Mouse (Mus musculus): ENCODE measurements around the gene Accs. TPM values are rescaled to one million over a fixed set of nuclear protein-coding genes. Genes with fewer than 3 reads are reported as not detected.

Accs gene
- polyA plus RNA-seq, 1 experiment from 2014 or later, result 8.8 TPM

DNA sequence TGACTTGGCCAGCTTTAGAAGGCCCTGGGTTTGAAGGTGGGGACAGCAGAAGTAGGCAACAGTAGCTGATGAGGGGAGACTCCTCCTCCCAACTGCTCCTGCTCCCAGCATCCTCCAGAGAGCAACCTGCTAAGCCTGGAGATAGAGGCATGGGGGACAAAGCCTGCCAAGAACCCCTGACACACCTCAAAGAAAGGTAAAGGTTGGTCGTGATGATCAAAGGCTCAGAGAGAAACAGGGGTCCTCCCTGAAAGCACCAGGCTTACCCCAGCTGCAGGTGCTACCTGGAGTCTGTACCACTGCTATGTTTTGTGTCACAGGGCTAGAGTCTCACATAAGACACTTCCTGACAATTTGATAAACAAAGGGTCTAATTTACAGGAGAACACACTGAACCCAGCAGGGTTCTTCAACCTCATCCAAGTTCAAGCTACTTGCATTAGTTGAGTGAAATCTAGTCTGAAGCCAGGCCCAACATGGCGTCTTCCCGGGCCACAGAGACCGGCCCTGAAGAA lies 21.7 kb upstream of the Accs start:
- Histone ChIP-seq H3K9ac (ENCODE audit: low read length) (no peak overlapping the region), H3K27ac (ENCODE audit: low read depth) (no peak overlapping the region), H3K4me3 (ENCODE audit: low read depth, low read length) (no peak overlapping the region), H3K4me1 (replicated peaks; ENCODE audit: control insufficient read depth, insufficient read depth, low read length) (peaks cover 13% of the 10 kb centered on the region), H3K36me3 (ENCODE audit: control insufficient read depth, insufficient read depth, low read length) (no peaks in the 10 kb centered on the region), H3K9me3 (ENCODE audit: control insufficient read depth, low read length) (no peaks in the 10 kb centered on the region), H3K4me2 (ENCODE audit: low read length) (no peak overlapping the region), H3K27me3 (replicated peaks; ENCODE audit: control insufficient read depth, insufficient read depth, low read length) (no peaks in the 10 kb centered on the region; the same call in 1 of the 2 replicates)
- no peak for ATAC-seq (replicated peaks; ENCODE audit: low FRiP score, low TSS enrichment, low read depth)
- WGBS, result 81% methylated on average over 4 of the region's 4 CpGs
- no peak for DNase-seq (ENCODE audit: low spot score)

DNA sequence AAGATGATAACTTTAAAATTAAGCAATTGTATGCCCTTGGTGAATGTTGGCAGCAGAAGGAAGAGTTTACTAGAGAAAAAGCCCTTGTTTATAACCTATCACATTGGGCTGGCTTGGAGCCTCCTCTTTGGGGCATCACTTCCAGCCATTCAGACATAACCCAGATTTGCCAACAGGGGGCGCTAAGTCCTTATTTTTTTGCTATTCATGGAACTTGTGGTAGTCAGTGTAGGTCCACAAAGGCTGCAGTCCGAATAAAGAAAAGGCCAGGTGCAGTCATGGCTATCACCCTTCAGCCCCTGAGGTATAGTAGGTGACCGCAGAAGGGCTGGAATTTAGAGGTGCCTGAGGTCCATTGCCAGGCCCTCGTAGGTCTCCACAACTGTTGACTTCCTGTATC lies 21.1 kb upstream of the Accs start:
- H3K27me3 ChIP-seq (replicated peaks; ENCODE audit: control insufficient read depth, insufficient read depth, low read length), result no peaks in the 10 kb centered on the region; the same call in 1 of the 2 replicates
- H3K36me3 ChIP-seq (ENCODE audit: control insufficient read depth, insufficient read depth, low read length), result no peaks in the 10 kb centered on the region
- H3K4me1 ChIP-seq (replicated peaks; ENCODE audit: control insufficient read depth, insufficient read depth, low read length), result peaks cover 13% of the 10 kb centered on the region
- peak; percentile 86 for DNase-seq (ENCODE audit: low spot score)
- H3K4me2 ChIP-seq (ENCODE audit: low read length), result no peak overlapping the region
- 43% methylated on average over 4 of the region's 4 CpGs for WGBS
- no peaks in the 10 kb centered on the region for H3K9me3 ChIP-seq (ENCODE audit: control insufficient read depth, low read length)
- H3K9ac ChIP-seq (ENCODE audit: low read length), result no peak overlapping the region
- no peak overlapping the region for H3K27ac ChIP-seq (ENCODE audit: low read depth)
- ATAC-seq (replicated peaks; ENCODE audit: low FRiP score, low TSS enrichment, low read depth), result no peak
- H3K4me3 ChIP-seq (ENCODE audit: low read depth, low read length), result no peak overlapping the region

DNA sequence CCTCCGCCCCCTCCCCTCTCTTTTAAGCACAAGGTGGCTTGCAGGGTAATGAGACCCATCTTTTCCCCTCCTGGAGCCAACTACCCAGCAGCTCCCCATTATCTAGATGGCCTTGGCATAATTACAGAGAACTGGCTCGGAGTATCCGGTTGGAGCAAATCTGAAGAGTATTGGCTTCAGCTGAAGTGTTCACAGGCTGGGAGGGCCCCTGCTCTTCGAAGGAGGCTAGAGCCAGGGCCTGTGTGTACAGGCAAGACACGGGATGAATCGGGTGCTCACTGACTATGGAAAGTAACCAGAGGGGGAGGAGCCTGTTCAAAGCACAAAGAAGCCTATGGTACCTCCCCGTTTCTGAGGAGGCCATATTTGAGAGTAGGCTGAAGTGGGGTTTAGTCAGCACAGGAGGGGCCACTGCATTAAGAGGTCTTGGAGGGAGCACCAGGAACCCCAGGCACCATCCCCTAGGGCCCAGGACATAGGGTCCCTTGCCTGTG lies 19.4 kb upstream of the Accs start, which contains the start of gene Accsl:
Gene Accsl, minus strand, starts transcription at position 51 of the 494 bp plus-strand sequence.
- Histone ChIP-seq H3K4me3 (ENCODE audit: low read depth, low read length) (no peak within 1 kb of the TSS), H3K9me3 (ENCODE audit: control insufficient read depth, low read length) (no peaks in the 10 kb centered on the region), H3K27ac (ENCODE audit: low read depth) (no peak within 1 kb of the TSS), H3K4me1 (replicated peaks; ENCODE audit: control insufficient read depth, insufficient read depth, low read length) (peaks cover 10% of the 10 kb centered on the region), H3K36me3 (ENCODE audit: control insufficient read depth, insufficient read depth, low read length) (no peaks in the 10 kb centered on the region), H3K4me2 (ENCODE audit: low read length) (no peak within 1 kb of the TSS), H3K9ac (ENCODE audit: low read length) (no peak within 1 kb of the TSS), H3K27me3 (replicated peaks; ENCODE audit: control insufficient read depth, insufficient read depth, low read length) (no peaks in the 10 kb centered on the region)
- ATAC-seq (replicated peaks; ENCODE audit: low FRiP score, low TSS enrichment, low read depth), result no peak
- no peak for DNase-seq (ENCODE audit: low spot score)
- WGBS, result 77% methylated on average over 7 of the region's 7 CpGs

DNA sequence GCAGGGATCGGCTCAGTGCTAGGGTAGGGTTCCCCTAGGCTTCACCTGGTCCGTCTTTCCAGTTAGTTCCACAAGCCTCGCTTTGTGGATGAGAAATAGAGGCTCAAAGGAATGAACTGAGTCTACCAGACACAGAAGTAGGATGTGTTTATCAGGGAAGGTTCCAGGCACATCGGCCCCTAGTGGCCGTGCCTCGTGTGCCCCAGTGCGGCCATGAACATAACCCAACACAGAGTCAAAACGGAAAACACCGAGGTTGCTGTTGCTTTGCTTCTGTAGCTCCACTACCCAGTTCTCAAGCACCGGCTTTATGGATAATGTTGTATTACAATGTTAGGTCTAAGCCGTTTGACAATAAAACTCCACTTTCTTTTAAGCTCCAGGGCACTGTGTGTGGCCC lies 18.8 kb upstream of the Accs start:
- Histone ChIP-seq H3K27me3 (replicated peaks; ENCODE audit: control insufficient read depth, insufficient read depth, low read length) (no peaks in the 10 kb centered on the region), H3K4me1 (replicated peaks; ENCODE audit: control insufficient read depth, insufficient read depth, low read length) (peaks cover 4% of the 10 kb centered on the region), H3K4me2 (ENCODE audit: low read length) (no peak overlapping the region), H3K27ac (ENCODE audit: low read depth) (no peak overlapping the region), H3K9me3 (ENCODE audit: control insufficient read depth, low read length) (no peaks in the 10 kb centered on the region), H3K4me3 (ENCODE audit: low read depth, low read length) (no peak overlapping the region), H3K9ac (ENCODE audit: low read length) (no peak overlapping the region), H3K36me3 (ENCODE audit: control insufficient read depth, insufficient read depth, low read length) (no peaks in the 10 kb centered on the region)
- DNase-seq (ENCODE audit: low spot score) (no peak), ATAC-seq (replicated peaks; ENCODE audit: low FRiP score, low TSS enrichment, low read depth) (no peak)
- WGBS, result 86% methylated on average over 11 of the region's 11 CpGs

DNA sequence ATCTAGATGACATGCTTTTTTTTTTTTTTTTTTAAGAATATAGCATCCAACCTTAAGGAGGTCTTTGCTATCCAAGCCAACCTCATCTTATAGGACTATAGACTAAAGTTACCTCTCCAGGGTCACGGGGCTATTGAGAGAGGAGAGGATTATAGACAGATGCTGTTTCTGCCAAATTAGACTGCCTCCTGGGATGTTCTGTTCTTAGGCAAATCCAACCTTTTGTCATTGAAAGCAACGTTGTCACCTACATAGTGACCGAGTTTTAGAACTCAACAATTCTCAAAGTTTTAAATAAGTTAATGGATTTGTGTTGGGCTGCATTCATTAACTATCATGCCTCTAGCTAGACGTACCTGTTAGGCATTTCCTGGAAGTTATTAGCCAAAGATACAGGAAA lies 13.5 kb upstream of the Accs start:
- no peak overlapping the region for H3K27ac ChIP-seq (ENCODE audit: low read depth)
- no peaks in the 10 kb centered on the region for H3K27me3 ChIP-seq (replicated peaks; ENCODE audit: control insufficient read depth, insufficient read depth, low read length)
- no peaks in the 10 kb centered on the region for H3K4me1 ChIP-seq (replicated peaks; ENCODE audit: control insufficient read depth, insufficient read depth, low read length)
- no peak overlapping the region for H3K4me3 ChIP-seq (ENCODE audit: low read depth, low read length)
- no peak overlapping the region for H3K4me2 ChIP-seq (ENCODE audit: low read length)
- DNase-seq (ENCODE audit: low spot score) (no peak), ATAC-seq (replicated peaks; ENCODE audit: low FRiP score, low TSS enrichment, low read depth) (no peak)
- 73% methylated on average over 4 of the region's 4 CpGs for WGBS
- H3K36me3 ChIP-seq (ENCODE audit: control insufficient read depth, insufficient read depth, low read length), result no peaks in the 10 kb centered on the region
- no peaks in the 10 kb centered on the region for H3K9me3 ChIP-seq (ENCODE audit: control insufficient read depth, low read length)
- no peak overlapping the region for H3K9ac ChIP-seq (ENCODE audit: low read length)

DNA sequence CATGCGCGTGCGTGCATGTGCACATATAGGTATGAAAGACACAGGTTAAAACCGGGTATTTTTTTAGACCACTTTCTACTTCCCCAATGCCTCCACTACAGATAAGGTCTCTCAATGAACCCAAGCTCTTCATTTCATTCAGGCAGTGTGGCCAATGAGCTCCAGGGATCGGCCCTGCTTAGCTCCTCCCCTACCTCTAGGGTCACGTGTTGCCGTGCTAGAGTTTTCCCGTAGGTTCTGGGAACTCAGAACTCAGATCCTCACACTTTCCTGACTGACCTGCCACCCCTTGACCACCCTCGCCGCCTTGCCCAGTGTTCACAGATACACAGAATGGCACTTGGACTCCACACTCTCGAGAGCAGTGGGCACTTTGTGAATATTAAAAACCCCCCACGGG lies 9.1 kb upstream of the Accs start:
- WGBS, result 69% methylated on average over 12 of the region's 12 CpGs
- Histone ChIP-seq H3K27ac (ENCODE audit: low read depth) (no peak overlapping the region), H3K4me2 (ENCODE audit: low read length) (no peak overlapping the region)

DNA sequence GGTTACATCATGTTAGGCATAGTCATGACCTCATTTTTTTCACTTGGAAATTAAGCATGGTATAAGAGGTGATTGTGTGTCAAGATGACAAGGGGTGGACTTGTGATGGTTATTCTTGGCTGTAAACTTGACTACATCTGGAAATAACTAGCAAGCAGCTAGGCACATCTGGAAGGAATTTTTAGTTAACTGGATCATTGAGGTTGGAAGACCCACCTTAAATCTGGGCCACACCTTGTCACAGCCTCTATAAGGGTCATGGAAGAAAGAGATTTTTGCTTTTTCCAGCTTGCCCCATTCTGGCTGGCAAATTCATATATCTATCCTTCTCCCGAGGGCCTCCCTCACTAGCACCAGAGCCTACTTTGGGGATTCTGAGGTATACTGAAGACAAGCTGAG lies 1.6 kb upstream of the Accs start:
- ATAC-seq (replicated peaks; ENCODE audit: low FRiP score, low TSS enrichment, low read depth), result no peak
- DNase-seq (ENCODE audit: low spot score), result no peak
- no peak overlapping the region for H3K4me3 ChIP-seq (ENCODE audit: low read depth, low read length)
- no peak overlapping the region for H3K4me2 ChIP-seq (ENCODE audit: low read length)
- peaks cover 12% of the 10 kb centered on the region; the same call in 1 of the 2 replicates for H3K36me3 ChIP-seq (ENCODE audit: control insufficient read depth, insufficient read depth, low read length)
- H3K4me1 ChIP-seq (replicated peaks; ENCODE audit: control insufficient read depth, insufficient read depth, low read length), result peaks cover 13% of the 10 kb centered on the region
- WGBS, result 83% methylated on average over 1 of the region's 1 CpGs
- no peak overlapping the region for H3K9ac ChIP-seq (ENCODE audit: low read length)
- no peaks in the 10 kb centered on the region for H3K27me3 ChIP-seq (replicated peaks; ENCODE audit: control insufficient read depth, insufficient read depth, low read length)
- no peaks in the 10 kb centered on the region for H3K9me3 ChIP-seq (ENCODE audit: control insufficient read depth, low read length)
- no peak overlapping the region for H3K27ac ChIP-seq (ENCODE audit: low read depth)

More for the DNA sequence above, 9.1 kb upstream of the Accs start:
- no peak for DNase-seq (ENCODE audit: low spot score)
- no peak overlapping the region for H3K9ac ChIP-seq (ENCODE audit: low read length)
- H3K4me3 ChIP-seq (ENCODE audit: low read depth, low read length), result no peak overlapping the region
- no peaks in the 10 kb centered on the region for H3K27me3 ChIP-seq (replicated peaks; ENCODE audit: control insufficient read depth, insufficient read depth, low read length)
- no peaks in the 10 kb centered on the region for H3K36me3 ChIP-seq (ENCODE audit: control insufficient read depth, insufficient read depth, low read length)
- 0 out of 2 replicates have a peak, but pooled peaks cover 4% of the 10 kb centered on the region for H3K4me1 ChIP-seq (replicated peaks; ENCODE audit: control insufficient read depth, insufficient read depth, low read length)
- no peak for ATAC-seq (replicated peaks; ENCODE audit: low FRiP score, low TSS enrichment, low read depth)
- no peaks in the 10 kb centered on the region for H3K9me3 ChIP-seq (ENCODE audit: control insufficient read depth, low read length)

DNA sequence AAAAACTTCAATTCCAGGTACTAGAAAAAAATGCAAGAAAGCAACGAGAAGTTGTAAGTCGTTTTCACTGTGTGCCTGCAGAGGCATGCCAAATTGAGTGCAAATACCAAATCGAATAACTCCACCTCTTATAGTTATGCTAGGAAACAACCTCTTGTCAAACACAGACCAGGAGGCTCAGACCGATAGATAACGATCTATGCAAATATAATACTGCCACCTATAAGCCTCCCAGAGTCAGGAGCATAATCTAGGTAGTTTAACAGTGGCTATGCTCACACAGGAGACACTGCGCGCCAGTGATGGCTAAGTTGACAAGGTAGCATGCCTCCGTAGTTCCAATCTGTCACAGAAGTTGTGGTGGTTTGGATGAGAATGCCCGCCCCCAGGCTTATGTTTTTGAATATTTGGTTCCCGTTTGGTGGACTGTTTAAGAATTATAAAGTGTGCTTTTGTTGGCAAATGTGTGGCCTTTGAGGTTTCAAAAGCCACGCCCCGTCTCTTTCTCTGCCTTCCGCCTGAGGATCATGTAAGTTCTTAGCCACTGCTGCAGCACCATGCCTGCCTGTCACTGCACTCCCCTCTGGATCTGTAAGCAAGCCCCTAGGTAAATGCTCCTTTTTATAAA lies 688 bp upstream of the Accs start:
- no peak overlapping the region for H3K9ac ChIP-seq (ENCODE audit: low read length)
- H3K4me2 ChIP-seq (ENCODE audit: low read length), result peak overlapping the region; percentile 84
- 39% methylated on average over 13 of the region's 13 CpGs for WGBS
- H3K36me3 ChIP-seq (ENCODE audit: control insufficient read depth, insufficient read depth, low read length), result peaks cover 20% of the 10 kb centered on the region; the same call in 1 of the 2 replicates
- no peak overlapping the region for H3K27ac ChIP-seq (ENCODE audit: low read depth)
- H3K4me3 ChIP-seq (ENCODE audit: low read depth, low read length), result peak overlapping the region; percentile 69
- H3K4me1 ChIP-seq (replicated peaks; ENCODE audit: control insufficient read depth, insufficient read depth, low read length), result peaks cover 10% of the 10 kb centered on the region
- no peaks in the 10 kb centered on the region for H3K27me3 ChIP-seq (replicated peaks; ENCODE audit: control insufficient read depth, insufficient read depth, low read length)
- ATAC-seq (replicated peaks; ENCODE audit: low FRiP score, low TSS enrichment, low read depth), result no peak
- no peaks in the 10 kb centered on the region for H3K9me3 ChIP-seq (ENCODE audit: control insufficient read depth, low read length)
- DNase-seq (ENCODE audit: low spot score), result peak; percentile 54

DNA sequence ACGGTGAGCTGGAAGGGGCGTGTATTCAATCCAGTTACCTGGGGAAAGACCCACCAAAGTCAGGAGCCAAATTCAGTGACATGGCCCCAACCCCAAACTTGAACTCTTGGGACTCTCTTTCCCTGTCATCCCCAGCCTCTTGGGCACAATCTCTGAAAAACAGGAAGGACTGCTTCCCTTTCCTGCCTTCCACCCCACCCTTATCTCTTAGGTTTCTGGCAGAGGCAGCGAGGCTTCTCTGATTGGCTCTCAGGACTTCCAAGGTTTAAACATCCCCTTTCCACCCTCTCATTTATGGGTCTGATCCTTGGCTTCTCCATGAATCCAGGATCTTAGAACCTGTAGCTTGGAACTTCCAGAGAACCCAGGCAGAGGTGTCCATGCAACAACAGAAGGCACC lies 8.4 kb downstream of the Accs start:
- 94% methylated on average over 3 of the region's 3 CpGs for WGBS
- H3K4me2 ChIP-seq (ENCODE audit: low read length), result no peak overlapping the region
- H3K4me3 ChIP-seq (ENCODE audit: low read depth, low read length), result no peak overlapping the region
- no peaks in the 10 kb centered on the region for H3K4me1 ChIP-seq (replicated peaks; ENCODE audit: control insufficient read depth, insufficient read depth, low read length)
- ATAC-seq (replicated peaks; ENCODE audit: low FRiP score, low TSS enrichment, low read depth), result no peak
- H3K27ac ChIP-seq (ENCODE audit: low read depth), result no peak overlapping the region
- H3K36me3 ChIP-seq (ENCODE audit: control insufficient read depth, insufficient read depth, low read length), result peaks cover 63% of the 10 kb centered on the region
- H3K9ac ChIP-seq (ENCODE audit: low read length), result no peak overlapping the region
- no peak for DNase-seq (ENCODE audit: low spot score)
- H3K27me3 ChIP-seq (replicated peaks; ENCODE audit: control insufficient read depth, insufficient read depth, low read length), result no peaks in the 10 kb centered on the region
- H3K9me3 ChIP-seq (ENCODE audit: control insufficient read depth, low read length), result peaks cover 2% of the 10 kb centered on the region; the same call in 1 of the 2 replicates
